Mouse (Mus musculus): ENCODE data around the gene Dnase2a. TPM values are rescaled to one million over a fixed set of nuclear protein-coding genes. Genes with fewer than 3 reads are reported as not detected.
A peak's percentile ranks its signal among the peaks of the same experiment; 100 is the strongest.

The Dnase2a gene
- polyA plus RNA-seq, 1 experiment = 26.7 TPM

DNA sequence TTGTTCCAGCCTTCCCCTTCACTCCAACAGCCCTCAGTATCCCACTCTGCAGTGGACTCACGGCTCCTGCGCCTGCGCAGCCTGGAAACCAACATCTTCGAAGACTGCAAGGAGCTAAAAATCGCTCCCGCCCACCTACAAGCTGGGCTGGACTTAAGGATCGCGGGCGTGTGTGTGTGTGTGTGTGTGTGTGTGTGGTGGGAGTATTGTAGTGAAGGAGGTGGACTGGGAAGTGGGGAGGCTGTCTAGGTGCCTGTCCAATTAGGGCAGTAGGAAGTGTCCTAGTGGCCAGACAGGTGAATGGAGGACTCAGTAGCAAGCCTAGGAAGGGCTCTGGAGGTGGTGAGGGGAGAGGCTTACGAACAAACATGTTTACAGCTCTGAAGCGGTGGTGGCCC lies 36.9 kb downstream of the Dnase2a start:
- no peak for TF ChIP-seq POLR2A (IDR thresholded peaks at IDR 0.05; ENCODE audit: borderline replicate concordance, extremely low read depth, low read depth, low read length)
- no peak for TF ChIP-seq CTCF (IDR thresholded peaks at IDR 0.05; ENCODE audit: insufficient read depth, low read length)
- Histone ChIP-seq H3K4me1 (ENCODE audit: control insufficient read depth, insufficient read depth, low read length) (no peaks in the 10 kb centered on the region; the same call in 1 of the 2 replicates), H3K4me3 (replicated peaks; ENCODE audit: extremely low read depth, low read depth, low read length) (no peak overlapping the region)
- WGBS = 7% methylated on average over 11 of the region's 11 CpGs
- DNase-seq = no peak

GRCm38 (mm10) chr8:84945633-84946527 lies 37.5 kb downstream of the Dnase2a start:
- no peak overlapping the region for H3K4me3 ChIP-seq (replicated peaks; ENCODE audit: extremely low read depth, low read depth, low read length)

GRCm38 (mm10) chr8:84946528-84947240 lies 38.3 kb downstream of the Dnase2a start, which contains the start of gene Rtbdn:
Gene Rtbdn (plus strand): TSS chr8:84946991.
- WGBS = 10% methylated on average over 17 of the region's 17 CpGs
- H3K4me3 ChIP-seq (replicated peaks; ENCODE audit: extremely low read depth, low read depth, low read length) = no peak within 1 kb of the TSS
- no peaks in the 10 kb centered on the region; the same call in 1 of the 2 replicates for H3K4me1 ChIP-seq (ENCODE audit: control insufficient read depth, insufficient read depth, low read length)
- TF ChIP-seq POLR2A (IDR thresholded peaks at IDR 0.05; ENCODE audit: borderline replicate concordance, extremely low read depth, low read depth, low read length) (no peak), CTCF (IDR thresholded peaks at IDR 0.05; ENCODE audit: insufficient read depth, low read length) (no peak)
- no peak for DNase-seq

More at GRCm38 (mm10) chr8:84945633-84946527, 37.5 kb downstream of the Dnase2a start:
- TF ChIP-seq POLR2A (IDR thresholded peaks at IDR 0.05; ENCODE audit: borderline replicate concordance, extremely low read depth, low read depth, low read length) = no peak
- TF ChIP-seq CTCF (IDR thresholded peaks at IDR 0.05; ENCODE audit: insufficient read depth, low read length) = no peak
- no peak for DNase-seq
- H3K4me1 ChIP-seq (ENCODE audit: control insufficient read depth, insufficient read depth, low read length) = no peaks in the 10 kb centered on the region; the same call in 1 of the 2 replicates
- 2% methylated on average over 55 of the region's 67 CpGs for WGBS

- no peak for TF ChIP-seq POLR2A (IDR thresholded peaks at IDR 0.05; ENCODE audit: borderline replicate concordance, extremely low read depth, low read depth, low read length)
- no peak for TF ChIP-seq CTCF (IDR thresholded peaks at IDR 0.05; ENCODE audit: insufficient read depth, low read length)
- WGBS = 11% methylated on average over 9 of the region's 9 CpGs
- peak; percentile 49 for DNase-seq
- Histone ChIP-seq H3K4me1 (ENCODE audit: control insufficient read depth, insufficient read depth, low read length) (no peaks in the 10 kb centered on the region; the same call in 1 of the 2 replicates), H3K4me3 (replicated peaks; ENCODE audit: extremely low read depth, low read depth, low read length) (no peak overlapping the region)
Observed at GRCm38 (mm10) chr8:84947241-84947545, 38.8 kb downstream of the Dnase2a start.

DNA sequence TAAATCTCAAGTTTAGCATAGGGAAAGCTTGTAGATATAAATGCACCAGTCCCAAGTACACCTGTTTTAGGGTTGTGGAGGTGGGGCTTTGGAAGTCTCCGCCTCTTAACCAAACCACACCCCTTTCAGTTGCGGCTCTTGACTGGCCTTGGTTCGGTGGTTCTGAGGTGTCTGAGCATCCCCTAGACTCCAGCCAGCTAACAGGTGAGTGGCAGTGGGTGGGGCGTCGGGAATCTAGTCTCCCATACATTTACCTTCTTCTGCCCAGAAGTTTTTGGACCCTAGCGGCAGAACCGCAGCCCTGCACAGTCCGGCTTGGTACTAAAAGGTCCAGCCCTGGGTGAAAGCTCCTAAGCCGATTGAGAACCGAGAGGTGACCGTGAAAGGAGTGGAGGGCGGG lies 41.4 kb downstream of the Dnase2a start:
- Histone ChIP-seq H3K4me1 (ENCODE audit: control insufficient read depth, insufficient read depth, low read length) (peaks cover 3% of the 10 kb centered on the region), H3K4me3 (replicated peaks; ENCODE audit: extremely low read depth, low read depth, low read length) (no peak overlapping the region)
- 24% methylated on average over 12 of the region's 12 CpGs for WGBS
- TF ChIP-seq POLR2A (IDR thresholded peaks at IDR 0.05; ENCODE audit: borderline replicate concordance, extremely low read depth, low read depth, low read length) (no peak), CTCF (IDR thresholded peaks at IDR 0.05; ENCODE audit: insufficient read depth, low read length) (no peak)
- no peak for DNase-seq

- peak; percentile 68 for DNase-seq
- H3K4me1 ChIP-seq (ENCODE audit: control insufficient read depth, insufficient read depth, low read length) = peaks cover 3% of the 10 kb centered on the region; the same call in 1 of the 2 replicates
- WGBS = 5% methylated on average over 18 of the region's 18 CpGs
- H3K4me3 ChIP-seq (replicated peaks; ENCODE audit: extremely low read depth, low read depth, low read length) = no peak overlapping the region
- TF ChIP-seq POLR2A (IDR thresholded peaks at IDR 0.05; ENCODE audit: borderline replicate concordance, extremely low read depth, low read depth, low read length) = no peak
- TF ChIP-seq CTCF (IDR thresholded peaks at IDR 0.05; ENCODE audit: insufficient read depth, low read length) = no peak
Observed at GRCm38 (mm10) chr8:84952612-84953255, 44.4 kb downstream of the Dnase2a start.

DNA sequence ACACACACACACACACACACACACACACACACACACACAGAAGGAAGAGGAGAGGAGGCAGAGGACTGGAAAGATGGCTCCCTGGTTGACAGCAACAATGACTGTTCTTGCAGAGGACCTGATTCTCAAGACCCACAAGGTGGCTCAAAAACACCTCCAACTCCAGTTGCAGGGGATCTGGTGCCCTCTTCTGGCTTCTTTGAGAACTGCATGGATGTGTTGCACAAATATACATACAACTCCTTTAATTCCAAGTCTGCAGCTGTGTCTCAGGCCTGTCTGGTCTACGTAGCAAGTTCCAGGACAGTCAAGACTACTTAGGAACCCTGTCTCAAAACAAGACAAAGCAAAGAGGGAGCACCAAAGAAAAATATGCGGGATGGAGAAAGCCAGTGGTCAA lies 48.4 kb downstream of the Dnase2a start:
- peak; percentile 66 for DNase-seq
- TF ChIP-seq POLR2A (IDR thresholded peaks at IDR 0.05; ENCODE audit: borderline replicate concordance, extremely low read depth, low read depth, low read length) (no peak), CTCF (IDR thresholded peaks at IDR 0.05; ENCODE audit: insufficient read depth, low read length) (peak; percentile 63)
- no peak overlapping the region for H3K4me3 ChIP-seq (replicated peaks; ENCODE audit: extremely low read depth, low read depth, low read length)
- 50% methylated on average over 2 of the region's 2 CpGs for WGBS
- H3K4me1 ChIP-seq (ENCODE audit: control insufficient read depth, insufficient read depth, low read length) = peaks cover 3% of the 10 kb centered on the region; the same call in 1 of the 2 replicates

DNA sequence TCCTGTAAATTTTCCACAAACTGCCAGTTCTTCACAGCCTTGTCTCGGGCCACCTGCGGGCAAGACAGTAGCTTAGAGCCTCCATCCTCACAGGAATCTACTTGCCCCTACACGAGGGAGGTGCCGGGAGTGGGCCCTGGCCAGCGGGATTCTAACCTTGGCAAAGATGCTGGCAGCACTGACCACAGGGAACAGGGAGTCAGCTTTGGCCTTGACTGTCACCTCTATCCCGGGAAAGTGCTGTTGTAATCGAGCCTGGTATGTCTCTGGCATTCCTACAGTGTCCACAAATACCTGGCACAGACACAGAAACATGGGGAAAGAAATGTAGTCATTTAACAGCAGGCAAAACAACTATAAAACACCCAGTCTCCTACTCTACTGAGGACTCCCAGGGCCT lies 51.5 kb downstream of the Dnase2a start:
- no peak for DNase-seq
- WGBS = 81% methylated on average over 7 of the region's 7 CpGs
- TF ChIP-seq CTCF (IDR thresholded peaks at IDR 0.05; ENCODE audit: insufficient read depth, low read length) (no peak), POLR2A (IDR thresholded peaks at IDR 0.05; ENCODE audit: borderline replicate concordance, extremely low read depth, low read depth, low read length) (no peak)
- no peaks in the 10 kb centered on the region for H3K4me1 ChIP-seq (ENCODE audit: control insufficient read depth, insufficient read depth, low read length)
- no peak overlapping the region for H3K4me3 ChIP-seq (replicated peaks; ENCODE audit: extremely low read depth, low read depth, low read length)

DNA sequence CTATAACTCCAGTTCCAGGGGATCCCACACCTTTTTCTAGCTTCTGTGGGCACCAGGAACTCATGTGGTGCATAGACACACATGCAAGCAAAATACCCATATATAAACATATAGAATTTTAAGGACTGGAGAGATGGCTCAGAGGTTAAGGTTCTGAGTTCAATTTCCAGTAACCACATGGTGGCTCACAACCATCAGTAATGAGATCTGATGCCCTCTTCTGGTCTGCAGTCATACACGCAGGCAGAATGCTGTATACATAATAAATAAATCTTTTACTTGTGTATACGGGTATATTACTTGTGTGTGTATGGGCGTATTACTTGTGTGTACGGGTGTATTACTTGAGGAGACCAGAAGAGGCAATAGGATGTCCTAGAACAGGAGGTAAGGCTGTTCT lies 55.6 kb downstream of the Dnase2a start:
- no peak for DNase-seq
- TF ChIP-seq POLR2A (IDR thresholded peaks at IDR 0.05; ENCODE audit: borderline replicate concordance, extremely low read depth, low read depth, low read length) (no peak), CTCF (IDR thresholded peaks at IDR 0.05; ENCODE audit: insufficient read depth, low read length) (no peak)
- H3K4me3 ChIP-seq (replicated peaks; ENCODE audit: extremely low read depth, low read depth, low read length) = no peak overlapping the region

More for the DNA sequence above, 55.6 kb downstream of the Dnase2a start:
- 80% methylated on average over 4 of the region's 4 CpGs for WGBS
- peaks cover 6% of the 10 kb centered on the region for H3K4me1 ChIP-seq (ENCODE audit: control insufficient read depth, insufficient read depth, low read length)

All from lung, adult 2 months (tissue).